Mouse (Mus musculus): Measurements from ENCODE around the gene Slc13a3.

Slc13a3 gene

DNA sequence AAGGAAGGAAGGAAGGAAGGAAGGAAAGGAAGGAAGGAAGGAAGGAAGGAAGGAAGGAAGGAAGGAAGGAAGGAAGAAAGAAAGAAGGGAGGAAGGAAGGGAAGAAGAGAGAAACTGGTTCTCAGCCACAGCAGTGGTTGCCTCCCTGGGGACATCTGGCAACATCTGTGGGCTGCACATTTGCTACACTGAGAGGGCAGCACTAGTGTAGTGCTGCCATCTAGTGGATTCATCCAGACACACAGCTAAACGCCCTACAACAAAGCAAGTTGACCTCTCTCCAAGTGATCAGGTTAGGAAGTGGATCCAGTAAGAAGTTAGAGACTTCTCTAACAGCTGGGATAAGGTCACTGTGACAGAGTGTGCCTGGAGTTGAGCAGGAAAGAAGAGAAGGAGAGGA is 112.2 kb downstream of the Slc13a3 start:
- DNase-seq = peak; percentile 51 to 60
